Mouse (Mus musculus): Measurements from ENCODE around the gene Trpv4. TPM values are rescaled to one million over a fixed set of nuclear protein-coding genes. Genes with fewer than 3 reads are reported as not detected.
A peak's percentile ranks its signal among the peaks of the same experiment; 100 is the strongest.

Gene Trpv4
- total RNA-seq, 2 experiments from 2014 or later: 1.9 to 2.2 TPM

DNA sequence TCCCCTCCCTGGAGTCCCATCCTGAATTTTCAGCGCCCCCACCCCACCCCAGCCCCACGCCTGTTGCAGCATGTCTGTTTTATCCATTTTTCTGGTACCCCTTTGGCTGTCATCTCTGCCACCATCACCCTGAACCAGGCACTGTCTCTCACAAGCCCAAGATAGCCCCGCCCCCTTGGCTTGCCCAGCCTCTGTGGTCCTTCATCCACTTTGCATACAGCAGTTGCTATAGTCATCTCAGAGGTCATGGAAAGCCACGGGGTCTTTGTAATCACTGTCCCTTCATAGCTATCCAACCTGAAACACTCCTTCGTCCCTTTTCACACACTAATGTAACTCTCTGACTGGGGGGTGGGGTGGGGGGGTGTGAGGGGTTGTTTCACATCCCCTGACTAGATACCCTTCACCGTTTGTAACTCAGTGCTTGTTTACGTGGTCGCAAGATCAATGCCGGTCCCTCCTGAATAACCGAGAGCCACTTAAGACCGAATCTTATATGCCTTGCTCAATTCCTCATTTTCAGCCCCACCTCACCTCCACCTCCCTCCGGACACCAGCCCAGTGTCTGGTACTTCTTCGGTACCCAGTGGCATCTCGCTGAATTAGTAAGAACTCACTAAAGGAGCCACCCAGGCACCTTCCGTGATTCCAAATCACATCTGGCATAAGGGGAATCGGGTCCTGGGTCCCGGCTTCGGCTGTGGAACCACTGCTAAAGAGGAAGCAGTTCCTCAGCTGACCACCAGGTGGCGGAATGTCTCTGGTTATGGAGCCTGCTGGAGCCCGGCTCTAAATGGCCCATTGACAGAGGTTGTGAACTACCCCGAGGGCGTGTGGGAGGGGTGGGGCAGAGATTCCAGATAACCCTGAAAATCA, 19.2 kb downstream of the Trpv4 start:
- intact Hi-C loops (cut with DNase I): loop anchor here (1.0 kb wide), 2 partner anchors 28 to 52 kb away; no protein-coding TSS in a partner anchor
- DNase-seq (ENCODE audit: low spot score in 2 of 2): peak; percentile 79 to 86

GRCm38 (mm10) chr5:114636091-114636490, 22.1 kb downstream of the Trpv4 start:
- intact Hi-C loops (cut with DNase I): no loop called here
- DNase-seq (ENCODE audit: low spot score in 2 of 2): no peak

DNA sequence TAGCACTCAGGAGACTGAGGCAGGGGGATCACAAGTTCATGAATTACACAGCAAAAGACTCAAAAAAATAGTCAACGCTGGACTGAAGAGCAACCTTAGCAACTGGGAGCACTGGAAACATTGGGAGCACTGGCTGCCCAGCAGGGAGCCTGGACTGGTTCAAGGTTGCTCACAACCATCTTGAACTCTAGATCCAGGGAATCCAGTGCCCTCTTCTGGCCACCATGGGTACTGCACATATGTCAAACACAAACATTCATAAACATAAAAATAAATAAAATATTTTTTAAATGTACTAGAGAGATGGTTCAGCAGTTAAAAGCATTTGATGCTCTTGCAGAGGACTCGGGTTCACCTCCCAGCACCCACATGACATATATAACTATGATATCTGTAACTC, 26.9 kb downstream of the Trpv4 start:
- no peak for DNase-seq (ENCODE audit: low spot score in 2 of 2)
- intact Hi-C loops (cut with DNase I): no loop called here

GRCm38 (mm10) chr5:114625590-114625989, 32.6 kb downstream of the Trpv4 start:
- peak in 1 of 2 experiments; percentile 30 for DNase-seq (ENCODE audit: low spot score in 2 of 2)
- intact Hi-C loops (cut with DNase I): loop anchor here (5.0 kb wide), 1 partner anchor 42 kb away; no protein-coding TSS in a partner anchor

DNA sequence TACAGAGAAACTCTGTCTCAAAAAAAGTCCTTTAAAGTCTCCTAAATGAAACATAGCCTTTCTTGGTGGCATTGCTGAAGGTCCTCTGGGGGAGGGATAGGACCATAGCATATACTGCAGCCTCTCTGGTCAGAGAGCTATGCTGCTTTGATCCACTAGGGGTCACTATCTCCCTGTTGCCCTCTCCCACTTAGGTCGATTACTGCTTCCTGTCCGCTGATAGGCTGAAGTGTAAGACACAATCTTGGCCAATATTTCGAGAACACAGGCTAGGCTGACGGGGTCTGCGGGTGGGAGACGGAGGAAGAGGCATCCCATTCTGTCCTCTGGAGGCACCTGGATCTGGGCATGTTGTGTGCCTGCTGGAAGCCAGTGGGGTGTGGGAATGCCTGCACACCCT, 37.9 kb downstream of the Trpv4 start:
- DNase-seq (ENCODE audit: low spot score in 2 of 2): no peak
- intact Hi-C loops (cut with DNase I): no loop called here

DNA sequence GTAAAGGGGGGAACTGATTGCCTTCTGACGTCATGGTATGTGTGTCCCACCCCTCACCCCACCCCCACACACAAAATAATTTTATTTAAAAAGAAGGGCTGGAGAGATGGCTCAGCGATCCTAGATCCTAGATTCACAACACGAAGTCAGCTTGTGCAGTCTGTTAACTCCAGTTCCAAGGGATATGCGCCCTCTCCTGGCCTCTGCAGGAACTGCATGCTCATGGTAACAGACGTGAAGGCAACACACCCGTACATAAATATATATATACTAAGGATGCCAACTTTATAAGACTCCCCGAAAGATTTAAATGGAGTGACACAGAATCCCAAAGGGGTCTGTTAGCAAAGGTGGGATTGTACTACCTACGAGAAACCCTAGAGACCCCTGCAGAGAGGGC, 39.4 kb downstream of the Trpv4 start:
- intact Hi-C loops (cut with DNase I): no loop called here
- DNase-seq (ENCODE audit: low spot score in 2 of 2): peak; percentile 40 to 44

GRCm38 (mm10) chr5:114617809-114618208, 40.4 kb downstream of the Trpv4 start:
- intact Hi-C loops (cut with DNase I): no loop called here
- no peak for DNase-seq (ENCODE audit: low spot score in 2 of 2)

GRCm38 (mm10) chr5:114616336-114617061, 41.7 kb downstream of the Trpv4 start:
- no peak for DNase-seq (ENCODE audit: low spot score in 2 of 2)
- intact Hi-C loops (cut with DNase I): no loop called here

DNA sequence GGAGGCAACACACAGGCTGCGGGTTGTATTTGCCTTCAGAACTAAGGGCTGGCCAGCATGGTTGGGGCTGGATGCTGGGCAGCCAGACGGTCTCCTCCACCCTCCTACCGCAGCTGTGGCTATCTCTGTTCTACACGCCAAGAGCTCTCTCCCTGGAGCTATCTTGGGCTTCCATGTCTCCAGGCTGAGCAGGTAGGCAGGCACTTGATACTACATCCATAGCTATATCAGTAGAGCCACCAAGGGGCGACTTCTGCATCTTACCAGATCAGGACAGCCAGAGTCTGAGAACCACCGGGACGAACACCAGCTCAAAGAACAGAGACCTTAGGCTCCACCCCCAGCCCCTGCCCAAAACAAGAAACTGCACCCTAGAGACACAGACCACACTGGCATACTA, 43.4 kb downstream of the Trpv4 start:
- intact Hi-C loops (cut with DNase I): no loop called here
- no peak for DNase-seq (ENCODE audit: low spot score in 2 of 2)

GRCm38 (mm10) chr5:114611968-114612608, 46.1 kb downstream of the Trpv4 start:
- DNase-seq (ENCODE audit: low spot score in 2 of 2): no peak
- intact Hi-C loops (cut with DNase I): no loop called here

GRCm38 (mm10) chr5:114611256-114611655, 47.0 kb downstream of the Trpv4 start:
- intact Hi-C loops (cut with DNase I): no loop called here
- DNase-seq (ENCODE audit: low spot score in 2 of 2): no peak

DNA sequence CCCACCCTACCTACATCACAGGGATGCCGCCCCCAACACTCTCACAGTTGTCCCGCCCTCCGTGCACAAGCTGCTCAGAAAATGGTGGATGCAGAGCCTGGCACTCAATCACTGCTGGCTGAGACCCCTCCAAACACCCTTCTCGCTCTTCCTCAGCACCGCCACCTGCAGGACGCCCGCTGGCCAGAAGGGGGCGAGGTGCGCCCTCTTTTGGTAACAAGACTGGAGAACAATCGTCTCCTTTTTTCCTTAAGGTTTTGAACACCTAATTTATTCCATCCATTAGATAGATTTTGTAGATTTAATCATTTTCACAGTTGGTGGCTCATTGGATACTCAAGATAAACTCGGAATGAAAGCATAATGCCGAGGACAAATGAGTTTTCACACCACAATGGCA, 49.7 kb downstream of the Trpv4 start:
- peak; percentile 71 to 72 for DNase-seq (ENCODE audit: low spot score in 2 of 2)
- intact Hi-C loops (cut with DNase I): loop anchor here (2.0 to 10.0 kb wide), 3 partner anchors 42 to 294 kb away; no protein-coding TSS in a partner anchor

GRCm38 (mm10) chr5:114607651-114608050, 50.6 kb downstream of the Trpv4 start:
- peak; percentile 60 to 69 for DNase-seq (ENCODE audit: low spot score in 2 of 2)
- intact Hi-C loops (cut with DNase I): loop anchor here (2.0 to 10.0 kb wide), 3 partner anchors 41 to 293 kb away; no protein-coding TSS in a partner anchor

DNA sequence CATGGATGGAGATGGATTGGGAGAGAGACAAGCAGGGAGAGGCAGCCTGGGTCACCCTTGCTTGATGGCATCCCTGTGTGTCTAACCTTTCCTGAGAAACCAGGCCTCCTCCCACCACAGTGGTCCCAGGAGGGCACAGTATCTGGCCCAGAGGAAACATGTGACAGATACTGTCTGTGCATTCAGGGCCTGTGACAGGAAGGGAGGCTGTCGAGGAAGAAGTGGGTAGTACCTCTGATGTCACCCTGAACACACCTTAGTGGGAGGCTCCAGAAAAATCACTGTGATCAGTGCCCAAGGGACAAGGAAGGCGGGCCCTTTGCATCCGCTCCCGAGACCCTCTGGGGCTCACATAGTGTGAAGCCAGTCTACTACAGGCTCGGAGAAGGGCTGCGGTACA, 52.2 kb downstream of the Trpv4 start:
- no peak for DNase-seq (ENCODE audit: low spot score in 2 of 2)

DNA sequence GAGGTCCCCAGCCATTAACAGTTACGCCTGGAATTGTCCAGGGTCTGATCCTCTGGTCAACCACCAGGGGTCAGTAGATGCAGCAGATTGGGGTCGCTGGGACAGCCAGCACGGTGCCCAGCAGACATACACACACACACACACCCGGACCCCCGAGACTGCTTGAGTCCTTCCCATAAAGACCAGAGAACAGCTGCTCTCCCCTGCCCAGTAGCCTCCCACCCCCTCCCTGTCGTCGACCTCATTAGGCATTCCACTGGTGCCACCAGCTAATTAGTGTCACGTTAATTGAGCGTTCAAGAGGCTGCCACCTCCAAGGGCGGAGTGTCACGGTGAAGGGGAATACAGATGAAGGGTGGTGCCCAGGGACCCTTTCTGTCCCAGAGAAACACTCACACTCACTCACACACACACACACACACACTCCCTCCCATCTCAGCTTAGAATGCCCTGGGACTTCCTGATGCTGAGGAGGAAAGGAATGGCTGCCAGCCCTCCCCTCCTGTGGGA, 53.4 kb downstream of the Trpv4 start:
- no peak for DNase-seq (ENCODE audit: low spot score in 2 of 2)
- intact Hi-C loops (cut with DNase I): loop anchor here (5.0 to 10.0 kb wide), 2 partner anchors 143 to 290 kb away; no protein-coding TSS in a partner anchor

More for the DNA sequence above, 52.2 kb downstream of the Trpv4 start:
- intact Hi-C loops (cut with DNase I): loop anchor here (5.0 to 10.0 kb wide), 2 partner anchors 144 to 291 kb away; no protein-coding TSS in a partner anchor

- intact Hi-C loops (cut with DNase I): loop anchor here (10.0 kb wide), 1 partner anchor 289 kb away; no protein-coding TSS in a partner anchor
- no peak for DNase-seq (ENCODE audit: low spot score in 2 of 2)
Observed at GRCm38 (mm10) chr5:114603975-114604374, 54.2 kb downstream of the Trpv4 start.

DNA sequence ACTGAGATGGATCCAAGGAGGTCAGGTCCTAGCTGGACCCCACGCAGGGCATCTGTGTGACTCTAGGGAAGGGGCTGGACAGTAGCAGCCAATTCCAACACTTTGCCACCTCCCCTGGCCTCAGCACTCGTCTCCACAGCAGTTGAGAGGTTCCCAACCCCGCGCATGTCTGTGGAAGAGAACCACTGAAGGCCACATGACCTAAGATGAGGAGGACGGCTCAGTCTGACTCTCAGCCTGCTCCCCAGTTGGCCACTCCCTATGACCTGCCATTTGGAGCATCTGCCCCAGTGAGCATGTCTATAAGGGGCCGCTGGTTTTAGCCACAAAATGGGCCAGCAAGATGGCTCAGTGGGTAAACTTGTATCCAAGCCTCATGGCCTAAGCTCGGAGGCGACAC, 56.2 kb downstream of the Trpv4 start:
- intact Hi-C loops (cut with DNase I): loop anchor here (10.0 kb wide), 1 partner anchor 287 kb away; no protein-coding TSS in a partner anchor
- no peak for DNase-seq (ENCODE audit: low spot score in 2 of 2)

DNA sequence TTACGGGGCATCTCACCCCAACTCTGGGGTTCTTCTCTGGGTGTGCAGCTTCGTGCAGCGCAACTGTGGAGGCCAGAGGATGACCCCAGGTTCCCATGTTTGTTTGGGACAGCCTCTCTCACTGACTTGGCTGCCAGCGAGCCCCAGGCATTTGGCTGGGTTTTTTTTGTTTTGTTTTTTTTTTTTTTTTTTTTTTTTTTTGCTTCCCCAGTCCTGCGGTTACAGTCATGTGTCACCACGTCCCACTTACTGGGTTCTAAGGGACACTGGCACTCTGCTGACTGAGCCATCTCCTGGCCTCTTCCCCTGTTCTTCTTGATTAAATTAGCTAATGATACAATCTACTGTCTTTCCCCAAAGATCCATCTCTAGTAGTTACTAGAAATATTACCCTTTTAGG, 60.6 kb downstream of the Trpv4 start:
- intact Hi-C loops (cut with DNase I): no loop called here

DNA sequence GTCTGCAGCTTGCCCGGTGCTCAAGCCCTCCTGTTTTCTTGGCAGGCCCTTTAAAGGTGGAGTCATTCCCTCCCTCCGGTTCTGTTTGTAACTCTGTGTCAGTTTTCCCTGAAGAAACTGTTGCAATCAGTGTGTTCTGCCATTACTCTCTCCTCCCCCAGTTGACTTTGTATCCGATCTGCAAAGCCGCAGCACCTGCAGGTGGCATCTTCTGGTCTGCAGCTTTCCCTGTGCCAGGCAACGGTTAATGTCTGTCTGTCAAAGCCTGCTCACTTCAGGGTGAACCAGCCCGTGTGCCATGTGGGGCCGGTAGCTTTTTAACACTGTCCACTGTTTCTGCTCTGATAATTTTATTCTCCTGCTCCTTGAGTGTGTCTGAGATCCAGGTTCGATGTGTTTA, 61.0 kb downstream of the Trpv4 start:
- no peak for DNase-seq (ENCODE audit: low spot score in 2 of 2)
- intact Hi-C loops (cut with DNase I): no loop called here

More for the DNA sequence above, 60.6 kb downstream of the Trpv4 start:
- DNase-seq (ENCODE audit: low spot score in 2 of 2): no peak

DNA sequence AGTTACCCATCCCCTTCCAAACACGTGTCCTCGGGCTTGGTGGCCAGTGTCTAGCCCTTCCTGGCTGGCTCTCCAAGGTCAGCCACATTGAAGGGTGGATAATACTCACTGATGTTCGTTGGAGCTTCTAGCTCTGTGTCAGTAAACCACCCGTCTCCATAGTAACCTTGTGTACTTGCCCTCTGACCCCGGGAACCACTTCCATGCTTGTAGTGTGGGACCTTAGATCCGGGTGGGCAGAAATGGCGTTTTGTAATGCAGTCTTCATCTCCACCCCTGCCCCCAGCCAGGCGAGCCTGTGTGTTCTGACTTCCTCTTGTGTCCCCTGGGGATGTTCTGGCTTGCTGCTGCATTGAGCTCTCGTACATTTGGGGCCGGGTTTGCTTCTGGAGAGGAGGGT, 61.6 kb downstream of the Trpv4 start:
- intact Hi-C loops (cut with DNase I): no loop called here
- DNase-seq (ENCODE audit: low spot score in 2 of 2): no peak
